Mouse (Mus musculus) lung, postnatal 0 days (tissue): ENCODE data around the gene Fry. TPM values are rescaled to one million over a fixed set of nuclear protein-coding genes. Genes with fewer than 3 reads are reported as not detected.

ENCODE experiments used
- ATAC-seq: fragments of 200-750 bp; cut with Nextera tagmentation; 2 replicates; pipeline ENCODE4 v1.8.0; 2017; ENCODE audit warnings: moderate library complexity
- DNase-seq: peaks from one replicate; pipeline ENCODE4 v3.0.0-alpha.2; 2016; ENCODE audit warnings: low spot score
- H3K27ac ChIP-seq: fragments of 300-500 bp; sonication (generic); 2 replicates; pipeline ENCODE4 v1.5.1; 2014; ENCODE audit warnings: antibody characterized with exemption, mild to moderate bottlenecking, low read length, mixed read lengths
- H3K27me3 ChIP-seq: fragments of 300-500 bp; sonication (generic); replicated peaks from 2 replicates; pipeline ENCODE4 v1.6.1; 2014; ENCODE audit warnings: low read length, mixed read lengths; ENCODE audit not compliant: insufficient read depth
- H3K36me3 ChIP-seq: fragments of 300-500 bp; sonication (generic); 2 replicates; pipeline ENCODE4 v1.6.1; 2014; ENCODE audit warnings: low read length, mixed read lengths; ENCODE audit not compliant: insufficient read depth
- H3K4me1 ChIP-seq: fragments of 300-500 bp; sonication (generic); 2 replicates; pipeline ENCODE4 v1.6.1; 2014; ENCODE audit warnings: antibody characterized with exemption, low read depth, low read length, mixed read lengths; ENCODE audit not compliant: insufficient read depth
- H3K4me2 ChIP-seq: fragments of 300-500 bp; sonication (generic); replicated peaks from 2 replicates; pipeline ENCODE4 v1.6.1; 2014; ENCODE audit warnings: low read depth, mild to moderate bottlenecking, low read length, moderate library complexity, mixed read lengths
- H3K4me3 ChIP-seq: fragments of 300-500 bp; sonication (generic); 2 replicates; pipeline ENCODE4 v1.5.1; 2014; ENCODE audit warnings: low read depth, low read length
- H3K9ac ChIP-seq: fragments of 300-500 bp; sonication (generic); replicated peaks from 2 replicates; pipeline ENCODE4 v1.6.1; 2014; ENCODE audit warnings: low read depth, mild to moderate bottlenecking
- H3K9me3 ChIP-seq: fragments of 300-500 bp; sonication (generic); 2 replicates; pipeline ENCODE4 v1.6.1; 2016; ENCODE audit warnings: low read length, mixed read lengths
- CTCF ChIP-seq: IDR thresholded peaks from 2 replicates; pipeline ENCODE4 v1.5.1; 2016; ENCODE audit warnings: antibody characterized with exemption, mild to moderate bottlenecking
- EP300 ChIP-seq: IDR thresholded peaks from 2 replicates; pipeline ENCODE4 v1.6.1; 2016; ENCODE audit warnings: antibody characterized with exemption, mild to moderate bottlenecking, control low read depth
- WGBS: fragments of 180-500 bp; shearing (Covaris S2); extraction: QIAGEN DNeasy Blood & Tissue Kit; methylation state at CpG from one replicate; pipeline ENCODE4 v1.1.7; 2014; 5-methylcytosine and 5-hydroxymethylcytosine counted together
- polyA plus RNA-seq: library from polyadenylated mRNA; unstranded; fragments of >200 nt; fragmentation: Nextera tagmentation; extraction: Ambion mirVana; gene quantifications from 2 replicates; pipeline ENCODE4 v1.2.1, GENCODE M21; 2015

Gene Fry
- polyA plus RNA-seq, 1 experiment from 2014 or later = 20.8 TPM

DNA sequence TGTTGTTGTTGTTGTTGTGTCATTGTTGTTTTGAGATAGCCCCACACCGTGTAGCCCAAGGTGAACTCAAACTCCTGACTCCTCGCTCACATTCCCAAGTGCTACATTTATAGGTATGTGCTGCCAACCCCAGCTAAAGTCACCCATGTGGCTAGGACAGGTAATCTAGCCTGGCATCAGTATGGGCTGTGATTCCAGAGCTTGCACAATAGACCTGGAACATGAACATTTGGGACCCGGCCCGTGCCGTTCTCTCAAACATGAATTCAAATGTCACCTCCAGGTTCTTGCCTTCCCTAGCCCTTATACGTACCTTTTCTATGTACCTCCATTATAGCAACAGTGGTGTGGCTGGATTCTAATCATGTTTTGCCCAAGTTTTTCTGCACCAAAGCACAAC, 156.9 kb downstream of the Fry start:
- DNase-seq = no peak
- Histone ChIP-seq H3K9ac (no peak overlapping the region), H3K27me3 (no peaks in the 10 kb centered on the region)

GRCm38 (mm10) chr5:150276611-150277010, 158.2 kb downstream of the Fry start:
- ATAC-seq (no peak), DNase-seq (peak; percentile 14)
- H3K4me2 ChIP-seq = no peak overlapping the region
- H3K4me1 ChIP-seq = no peaks in the 10 kb centered on the region
- H3K27ac ChIP-seq = no peak overlapping the region
- no peak overlapping the region for H3K9ac ChIP-seq
- no peaks in the 10 kb centered on the region for H3K9me3 ChIP-seq
- whole genome bisulfite sequencing = 58% methylated on average over 4 of the region's 4 CpGs
- no peak overlapping the region for H3K4me3 ChIP-seq
- no peaks in the 10 kb centered on the region for H3K36me3 ChIP-seq
- no peak for TF ChIP-seq EP300
- TF ChIP-seq CTCF = no peak
- no peaks in the 10 kb centered on the region for H3K27me3 ChIP-seq

More for the DNA sequence above, 156.9 kb downstream of the Fry start:
- H3K27ac ChIP-seq = no peak overlapping the region
- no peaks in the 10 kb centered on the region for H3K9me3 ChIP-seq
- no peak overlapping the region for H3K4me3 ChIP-seq
- no peak for TF ChIP-seq CTCF
- TF ChIP-seq EP300 = no peak
- no peak overlapping the region for H3K4me2 ChIP-seq
- 91% methylated on average over 6 of the region's 6 CpGs for WGBS
- H3K4me1 ChIP-seq = no peaks in the 10 kb centered on the region
- ATAC-seq = no peak
- H3K36me3 ChIP-seq = no peaks in the 10 kb centered on the region

GRCm38 (mm10) chr5:150279387-150279786, 160.9 kb downstream of the Fry start:
- 70% methylated on average over 6 of the region's 6 CpGs for WGBS
- Histone ChIP-seq H3K9ac (no peak overlapping the region), H3K36me3 (no peaks in the 10 kb centered on the region), H3K9me3 (no peaks in the 10 kb centered on the region), H3K4me2 (no peak overlapping the region), H3K27ac (no peak overlapping the region), H3K27me3 (no peaks in the 10 kb centered on the region), H3K4me3 (no peak overlapping the region), H3K4me1 (no peaks in the 10 kb centered on the region)
- TF ChIP-seq EP300 (no peak), CTCF (no peak)
- DNase-seq (no peak), ATAC-seq (no peak)

GRCm38 (mm10) chr5:150281084-150281483, 162.6 kb downstream of the Fry start:
- Histone ChIP-seq H3K4me1 (no peaks in the 10 kb centered on the region), H3K27ac (no peak overlapping the region), H3K9ac (no peak overlapping the region), H3K36me3 (no peaks in the 10 kb centered on the region), H3K9me3 (no peaks in the 10 kb centered on the region), H3K4me2 (no peak overlapping the region), H3K27me3 (no peaks in the 10 kb centered on the region), H3K4me3 (no peak overlapping the region)
- no peak for DNase-seq
- 77% methylated on average over 2 of the region's 2 CpGs for WGBS
- ATAC-seq = no peak
- TF ChIP-seq EP300 (no peak), CTCF (0 out of 2 replicates have a peak, but pooled peaks have one; percentile 10)

DNA sequence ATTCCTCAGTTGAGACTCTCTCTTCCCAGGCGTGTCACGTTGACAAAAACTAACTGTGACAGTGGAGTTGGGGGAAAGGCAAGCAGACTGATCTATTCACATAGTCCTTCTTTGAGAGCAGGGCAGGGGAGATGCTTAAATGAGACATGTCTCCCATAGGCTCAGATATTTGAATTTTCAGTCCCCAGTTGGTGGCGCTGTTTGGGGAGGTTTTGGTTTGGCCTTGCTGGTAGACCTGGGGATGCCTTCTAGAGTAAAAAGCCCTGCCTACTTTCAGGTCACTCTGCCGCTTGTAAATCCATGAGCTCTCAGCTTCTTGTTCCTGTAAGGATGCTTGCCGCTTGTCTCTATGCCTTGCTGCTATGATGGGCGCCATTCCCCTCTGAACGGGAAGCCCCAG, 163.6 kb downstream of the Fry start:
- Histone ChIP-seq H3K9me3 (no peaks in the 10 kb centered on the region), H3K4me3 (no peak overlapping the region), H3K36me3 (no peaks in the 10 kb centered on the region), H3K27ac (no peak overlapping the region), H3K27me3 (no peaks in the 10 kb centered on the region), H3K4me2 (no peak overlapping the region), H3K9ac (no peak overlapping the region), H3K4me1 (no peaks in the 10 kb centered on the region)
- no peak for TF ChIP-seq EP300
- no peak for TF ChIP-seq CTCF
- ATAC-seq (no peak), DNase-seq (no peak)
- WGBS = 83% methylated on average over 7 of the region's 7 CpGs

DNA sequence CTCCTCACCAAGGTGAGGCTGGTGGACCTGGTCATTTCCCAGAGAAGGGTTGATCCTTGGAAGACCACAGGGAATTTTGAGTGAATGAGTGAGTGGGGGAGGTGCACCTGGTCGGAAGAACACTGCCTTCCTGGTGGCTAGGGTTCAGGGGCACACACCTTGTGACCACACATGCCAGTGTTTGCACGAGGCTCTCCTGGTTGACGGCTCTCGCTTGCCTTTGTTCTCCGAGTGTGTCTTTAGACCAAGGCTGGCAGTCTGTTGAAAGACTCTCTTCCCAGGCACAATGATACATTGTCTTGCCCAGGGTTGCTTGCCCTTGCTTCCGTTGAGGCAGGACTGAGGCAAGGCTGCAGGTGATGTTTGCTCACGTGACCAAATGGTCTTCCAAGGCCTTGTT, 169.5 kb downstream of the Fry start:
- TF ChIP-seq CTCF = no peak
- WGBS = 58% methylated on average over 7 of the region's 7 CpGs

GRCm38 (mm10) chr5:150289611-150290010, 171.2 kb downstream of the Fry start:
- no peak for ATAC-seq
- peak; percentile 11 for DNase-seq
- Histone ChIP-seq H3K4me1 (no peaks in the 10 kb centered on the region), H3K4me3 (no peak overlapping the region), H3K27me3 (no peaks in the 10 kb centered on the region), H3K27ac (no peak overlapping the region), H3K4me2 (no peak overlapping the region), H3K9me3 (no peaks in the 10 kb centered on the region), H3K9ac (no peak overlapping the region), H3K36me3 (no peaks in the 10 kb centered on the region)
- WGBS = 79% methylated on average over 8 of the region's 8 CpGs
- no peak for TF ChIP-seq EP300
- peak; percentile 58 for TF ChIP-seq CTCF

More for the DNA sequence above, 169.5 kb downstream of the Fry start:
- Histone ChIP-seq H3K4me2 (no peak overlapping the region), H3K9ac (no peak overlapping the region), H3K4me3 (no peak overlapping the region), H3K36me3 (no peaks in the 10 kb centered on the region), H3K27me3 (no peaks in the 10 kb centered on the region), H3K9me3 (no peaks in the 10 kb centered on the region), H3K4me1 (no peaks in the 10 kb centered on the region), H3K27ac (no peak overlapping the region)
- ATAC-seq = no peak
- no peak for DNase-seq
